Mouse (Mus musculus): ENCODE results near the gene Gm17617.

Gene Gm17617

GRCm38 (mm10) chr13:55133448-55133847 lies at the start of gene Gm17617:
TSS of gene Gm17617 (minus strand) at chr13:55133548.
- DNase-seq (ENCODE audit: low read depth, low spot score), result no peak

DNA sequence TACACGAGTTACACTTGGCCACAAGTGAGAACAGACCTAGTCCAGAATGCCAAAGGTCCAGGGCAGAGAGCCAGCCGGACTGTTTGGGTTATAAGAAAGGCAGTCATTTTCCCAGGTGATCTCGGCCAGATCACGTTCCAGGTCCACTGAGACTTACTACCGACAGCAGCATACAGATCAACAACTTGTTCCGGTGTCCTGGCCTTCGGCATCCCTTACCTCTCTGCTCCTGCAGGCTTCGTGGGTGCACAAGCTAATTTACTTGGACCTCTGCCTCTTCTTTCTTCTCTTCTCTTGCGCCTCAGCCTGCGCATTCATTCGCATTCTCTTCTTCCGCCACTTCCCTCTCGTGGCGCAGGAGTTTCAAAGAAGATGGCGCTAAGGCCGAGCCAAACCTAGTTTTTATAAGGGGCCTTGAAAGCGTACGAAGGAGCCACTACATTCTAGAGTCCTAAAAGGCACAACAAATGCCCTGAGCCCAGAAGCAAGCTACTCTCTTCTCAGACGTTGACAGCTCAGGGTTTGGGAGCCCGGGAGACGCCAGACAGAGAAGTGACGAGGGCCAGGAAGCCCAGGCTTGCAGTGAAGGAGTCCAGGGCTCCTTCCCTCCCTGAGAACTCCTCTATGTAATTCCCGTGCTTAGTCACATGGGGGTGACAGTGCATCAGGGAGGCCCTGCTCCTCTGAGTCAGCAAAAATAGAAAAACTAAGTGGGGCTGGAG lies 49.0 kb upstream of the Gm17617 start:
- DNase-seq (ENCODE audit: low read depth, low spot score), result peak; percentile 59

- DNase-seq (ENCODE audit: low read depth, low spot score), result no peak
Observed at GRCm38 (mm10) chr13:55181786-55182172, 48.4 kb upstream of the Gm17617 start.

DNA sequence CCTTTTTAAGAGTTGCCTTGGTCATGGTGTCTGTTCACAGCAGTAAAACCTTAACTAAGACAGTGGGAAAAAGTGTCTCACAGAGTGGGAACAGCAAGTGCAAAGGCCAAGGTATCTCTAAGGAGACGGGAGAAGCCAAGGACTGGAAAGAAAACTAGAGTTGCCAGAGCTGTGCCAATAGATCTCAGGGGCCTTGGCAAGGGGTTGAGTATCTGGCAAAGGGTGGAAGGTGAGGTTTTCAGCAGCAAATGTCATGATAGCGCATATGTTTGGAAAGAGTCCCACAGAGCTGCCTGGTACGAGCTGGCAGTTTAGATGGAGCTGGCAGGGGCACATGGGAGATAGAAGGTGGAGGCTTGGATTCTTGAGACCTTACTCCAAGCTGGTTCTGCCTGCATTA lies 46.2 kb upstream of the Gm17617 start:
- no peak for DNase-seq (ENCODE audit: low read depth, low spot score)

DNA sequence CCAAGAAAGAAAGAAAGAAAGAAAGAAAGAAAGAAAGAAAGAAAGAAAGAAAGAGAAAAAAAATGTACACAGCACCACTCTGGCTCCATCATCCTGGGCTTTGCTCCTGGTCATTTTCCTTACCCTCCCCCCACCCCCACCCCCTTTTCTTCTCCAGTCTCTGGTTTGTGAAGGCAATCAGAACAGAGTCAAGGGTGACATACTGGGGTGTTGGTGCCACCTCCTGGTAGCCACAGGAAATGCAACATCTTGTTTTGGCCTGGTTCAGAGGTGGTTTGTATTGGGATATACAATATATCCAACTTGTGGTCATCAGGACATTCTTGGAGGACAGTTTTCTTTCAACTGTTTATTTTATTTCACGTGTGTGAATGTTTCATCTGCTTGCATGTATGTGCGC lies 45.2 kb upstream of the Gm17617 start:
- DNase-seq (ENCODE audit: low read depth, low spot score), result peak; percentile 84

DNA sequence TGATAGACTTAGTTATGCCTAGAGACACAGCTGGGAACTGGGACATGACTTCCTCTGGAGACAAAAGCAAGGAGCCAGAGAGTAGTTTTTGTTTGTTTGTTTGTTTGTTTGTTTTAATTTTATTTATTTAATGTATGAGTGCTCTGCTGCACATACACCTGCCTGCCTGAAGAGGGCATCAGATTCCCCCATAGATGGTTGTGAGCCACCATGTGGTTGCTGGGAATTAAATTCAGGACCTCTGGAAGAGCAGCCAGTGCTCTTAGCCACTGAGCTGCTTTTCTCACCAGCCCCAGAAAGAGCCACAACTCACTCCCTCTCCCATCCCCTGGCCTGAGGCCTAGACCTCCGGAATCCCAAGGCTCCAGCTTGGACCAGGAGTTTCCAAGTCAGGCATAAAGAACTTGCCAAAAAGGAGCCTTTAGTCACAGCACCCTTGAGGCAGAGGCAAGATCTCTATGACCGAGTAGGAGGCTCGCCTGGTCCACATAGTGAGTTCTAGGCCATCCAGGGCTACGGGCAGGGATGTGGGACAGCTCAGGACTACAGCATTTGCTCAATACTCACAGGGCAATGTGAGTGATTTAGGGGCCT lies 44.7 kb upstream of the Gm17617 start:
- no peak for DNase-seq (ENCODE audit: low read depth, low spot score)

GRCm38 (mm10) chr13:55176265-55176664 lies 42.9 kb upstream of the Gm17617 start:
- no peak for DNase-seq (ENCODE audit: low read depth, low spot score)

- DNase-seq (ENCODE audit: low read depth, low spot score), result no peak
Observed at GRCm38 (mm10) chr13:55174347-55174746, 41.0 kb upstream of the Gm17617 start.

DNA sequence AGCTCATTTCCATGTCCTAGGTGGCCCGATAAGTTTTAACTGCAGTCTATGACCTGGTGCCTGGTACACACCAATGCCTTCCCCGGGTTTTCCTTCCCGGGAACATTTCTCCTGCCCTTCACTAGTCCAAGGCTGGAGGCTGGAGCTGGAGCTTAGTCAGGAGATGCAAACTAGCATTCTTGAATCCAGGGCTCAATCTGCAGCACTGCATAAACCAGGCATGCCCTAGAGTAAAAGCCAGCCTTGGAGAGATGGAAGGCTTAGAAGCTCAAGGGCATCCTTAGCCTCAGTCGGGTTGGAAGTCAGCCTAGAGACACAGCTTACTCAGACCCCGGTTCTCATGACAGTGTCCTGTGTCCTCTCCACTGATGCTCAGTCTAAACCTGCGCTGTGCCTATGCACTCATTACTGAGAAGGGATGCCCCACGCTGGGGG lies 39.0 kb upstream of the Gm17617 start:
- no peak for DNase-seq (ENCODE audit: low read depth, low spot score)

DNA sequence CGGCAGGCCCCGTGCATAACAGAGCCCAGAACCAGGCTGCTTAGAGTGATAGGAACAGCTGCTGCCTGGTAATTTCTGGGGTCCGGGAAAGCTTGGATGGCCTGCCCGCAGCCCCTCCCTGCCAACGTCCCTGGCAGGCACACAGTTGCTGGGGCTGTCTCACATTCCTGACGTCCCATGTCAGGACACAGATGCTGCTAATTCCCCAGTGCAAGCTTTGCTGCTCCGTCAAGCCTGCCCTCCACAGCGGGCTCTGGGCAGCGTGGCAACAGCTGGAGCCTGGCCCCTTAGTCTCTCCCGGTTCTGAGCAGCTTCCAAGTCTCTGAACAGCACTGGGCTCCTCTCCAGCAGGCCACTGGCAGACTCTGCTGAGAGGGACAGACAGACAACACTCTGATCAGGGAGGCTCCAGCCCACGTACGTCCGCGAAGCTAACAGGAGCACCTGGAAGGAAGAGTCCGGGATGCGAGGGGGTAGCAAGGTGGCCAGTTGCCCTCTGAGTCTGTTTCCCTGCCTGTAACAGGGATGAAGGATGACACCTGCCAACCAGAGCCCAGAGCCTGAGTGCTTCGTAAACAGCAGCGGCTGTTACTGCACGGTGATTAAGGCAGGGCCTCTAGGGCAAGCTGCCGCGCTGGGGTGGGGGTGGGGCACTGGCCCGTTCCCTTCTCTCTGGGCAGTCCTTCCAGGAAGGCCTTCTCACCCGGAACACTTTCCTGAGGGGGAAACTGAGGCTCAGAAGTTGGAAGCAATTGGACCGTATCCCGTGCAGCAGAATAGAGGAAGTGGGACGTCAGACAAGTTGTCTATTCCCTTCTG lies 38.4 kb upstream of the Gm17617 start:
- DNase-seq (ENCODE audit: low read depth, low spot score), result no peak

DNA sequence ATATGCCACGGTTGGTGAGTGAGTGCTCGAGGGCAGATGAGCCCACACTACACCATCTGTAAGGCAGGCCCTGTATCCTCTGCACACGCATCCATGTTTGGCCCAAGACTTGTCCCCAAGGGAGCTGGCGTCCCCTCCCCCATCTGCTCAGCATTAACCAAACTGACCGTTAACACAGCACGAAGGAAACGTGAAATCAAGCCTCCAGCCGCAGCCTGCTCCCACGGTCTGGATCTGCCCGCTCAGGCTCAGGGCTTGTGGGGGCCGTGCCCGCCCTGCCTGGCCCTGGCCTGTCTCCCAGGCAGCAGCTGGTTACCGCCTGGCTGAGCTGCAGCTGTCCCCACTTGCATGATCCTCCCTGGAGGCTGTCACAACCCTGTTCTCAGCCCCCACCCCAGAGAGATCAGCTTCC lies 35.6 kb upstream of the Gm17617 start:
- DNase-seq (ENCODE audit: low read depth, low spot score), result no peak

DNA sequence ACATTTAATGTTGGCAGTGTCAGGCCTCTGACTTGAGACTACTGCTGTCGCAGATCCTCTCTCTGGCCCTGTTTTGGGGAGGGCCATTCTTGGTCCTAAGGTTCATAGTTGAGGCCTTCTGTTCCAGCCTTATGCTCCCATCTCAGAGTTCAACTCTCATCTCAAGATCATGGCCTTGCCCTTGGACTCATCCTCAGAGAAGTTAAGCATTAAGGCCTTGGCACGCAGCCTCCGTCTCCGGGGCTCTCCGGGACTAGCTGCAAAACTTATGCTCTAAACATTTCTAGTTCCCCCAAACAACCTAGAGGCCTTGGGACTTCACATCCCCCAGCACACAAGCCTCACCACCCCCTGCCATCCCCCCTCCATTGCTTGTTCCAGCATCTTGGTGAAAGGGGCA lies 34.9 kb upstream of the Gm17617 start:
- DNase-seq (ENCODE audit: low read depth, low spot score), result no peak

DNA sequence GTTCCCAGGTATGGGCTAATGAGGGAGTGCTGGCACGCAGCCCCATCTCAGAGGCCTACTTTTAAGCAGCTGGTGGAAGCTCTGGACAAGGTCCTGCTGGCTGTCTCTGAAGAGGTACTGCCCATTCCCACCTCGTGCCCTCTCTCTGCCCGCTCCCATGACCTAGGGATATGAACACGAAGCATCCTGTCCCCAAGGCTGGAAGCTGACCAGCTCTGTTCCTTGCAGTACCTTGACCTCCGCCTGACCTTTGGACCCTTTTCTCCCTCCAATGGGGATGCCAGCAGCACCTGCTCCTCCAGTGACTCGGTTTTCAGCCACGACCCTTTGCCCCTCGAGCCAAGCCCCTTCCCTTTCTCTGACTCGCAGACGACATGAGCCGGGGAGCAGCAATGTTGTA lies 34.5 kb upstream of the Gm17617 start:
- DNase-seq (ENCODE audit: low read depth, low spot score), result no peak

DNA sequence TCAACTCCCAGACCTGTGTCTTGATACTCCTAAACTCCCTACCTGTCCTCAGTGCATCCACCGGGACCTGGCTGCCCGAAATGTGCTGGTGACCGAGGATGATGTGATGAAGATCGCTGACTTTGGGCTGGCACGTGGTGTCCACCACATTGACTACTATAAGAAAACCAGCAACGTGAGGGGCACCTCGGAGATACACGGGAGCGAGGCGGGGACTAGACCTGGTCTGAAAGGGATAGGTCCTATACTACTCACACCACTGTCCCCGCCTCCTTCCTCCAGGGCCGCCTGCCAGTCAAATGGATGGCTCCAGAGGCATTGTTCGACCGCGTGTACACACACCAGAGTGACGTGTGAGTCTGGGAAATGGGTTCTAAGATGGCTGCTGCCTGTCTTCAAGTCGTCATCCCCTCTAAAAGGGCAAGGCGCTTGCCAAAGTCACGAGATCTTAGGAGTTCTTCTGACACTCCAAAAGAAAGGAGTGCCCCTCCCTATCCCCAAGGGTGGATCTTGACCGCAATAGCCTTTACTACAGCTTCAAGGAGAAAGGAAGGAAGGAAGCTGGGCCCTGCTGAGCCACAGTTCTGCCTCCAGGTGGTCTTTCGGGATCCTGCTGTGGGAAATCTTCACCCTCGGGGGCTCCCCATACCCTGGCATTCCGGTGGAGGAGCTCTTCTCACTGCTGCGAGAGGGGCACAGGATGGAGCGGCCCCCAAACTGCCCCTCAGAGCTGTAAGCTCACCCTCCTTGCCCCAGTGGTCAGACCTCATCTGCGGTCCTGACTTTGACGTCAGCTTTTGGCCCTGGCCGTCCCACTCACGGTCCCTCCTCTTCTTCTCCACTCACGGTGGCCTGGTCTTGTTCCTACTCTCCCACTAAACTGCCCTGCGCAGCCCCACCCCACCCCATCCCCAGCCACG lies 33.7 kb upstream of the Gm17617 start:
- DNase-seq (ENCODE audit: low read depth, low spot score), result no peak

DNA sequence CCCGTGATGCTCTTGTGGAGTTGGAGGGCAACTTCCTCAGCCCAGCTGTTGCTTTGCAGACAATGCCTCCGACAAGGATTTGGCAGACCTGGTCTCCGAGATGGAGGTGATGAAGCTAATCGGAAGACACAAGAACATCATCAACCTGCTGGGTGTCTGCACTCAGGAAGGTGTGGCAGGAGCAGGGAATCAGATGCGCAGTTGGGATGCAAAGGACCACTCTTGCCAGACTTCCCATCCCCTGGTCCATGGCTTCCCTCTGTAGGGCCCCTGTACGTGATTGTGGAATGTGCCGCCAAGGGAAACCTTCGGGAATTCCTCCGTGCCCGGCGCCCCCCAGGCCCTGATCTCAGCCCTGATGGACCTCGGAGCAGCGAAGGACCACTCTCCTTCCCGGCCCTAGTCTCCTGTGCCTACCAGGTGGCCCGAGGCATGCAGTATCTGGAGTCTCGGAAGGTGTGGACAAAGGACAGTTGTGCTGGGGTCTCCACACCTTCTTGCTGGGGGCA lies 32.5 kb upstream of the Gm17617 start:
- no peak for DNase-seq (ENCODE audit: low read depth, low spot score)

GRCm38 (mm10) chr13:55163553-55163952 lies 30.2 kb upstream of the Gm17617 start:
- no peak for DNase-seq (ENCODE audit: low read depth, low spot score)

- no peak for DNase-seq (ENCODE audit: low read depth, low spot score)
Observed at GRCm38 (mm10) chr13:55162365-55162764, 29.0 kb upstream of the Gm17617 start.

GRCm38 (mm10) chr13:55153951-55154350 lies 20.6 kb upstream of the Gm17617 start:
- no peak for DNase-seq (ENCODE audit: low read depth, low spot score)

DNA sequence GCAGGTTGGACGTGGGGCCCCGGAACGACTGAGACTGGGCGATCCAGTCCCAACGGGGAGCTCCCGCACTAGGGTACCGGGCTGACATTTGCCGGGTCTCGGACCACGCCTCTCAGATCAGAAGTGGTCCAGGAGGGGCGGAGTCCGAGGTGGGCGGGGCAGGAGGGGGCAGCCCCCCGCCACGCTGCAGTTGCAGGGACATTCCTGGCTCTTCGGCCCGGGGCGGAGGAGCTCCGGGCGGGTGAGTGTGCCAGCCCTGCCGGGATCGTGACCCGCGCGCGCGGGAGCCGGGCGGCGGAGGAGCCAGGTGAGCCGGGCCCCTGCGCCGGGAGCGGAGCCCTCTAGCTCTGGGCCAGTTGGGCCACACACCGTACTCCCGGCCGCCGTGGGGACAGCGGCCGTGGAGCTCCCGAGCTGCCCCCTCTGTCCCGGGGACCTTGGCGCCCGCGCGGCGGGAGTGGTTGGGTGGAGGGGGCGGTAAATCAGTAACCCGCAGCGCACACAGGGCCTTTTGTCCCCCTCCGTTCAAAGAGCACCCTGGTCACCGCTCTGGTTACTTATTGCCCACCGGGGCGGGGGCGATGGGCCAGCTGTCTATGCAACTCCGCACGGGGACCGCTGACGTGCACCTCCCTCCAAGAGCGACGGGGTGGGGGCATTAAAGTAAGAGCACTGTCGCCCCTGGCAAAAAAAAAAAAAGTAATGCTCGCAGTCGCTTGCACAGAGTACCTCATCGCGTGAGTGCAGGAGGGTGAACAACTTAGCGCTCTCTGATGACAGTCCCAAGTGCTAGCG lies 19.5 kb upstream of the Gm17617 start, which contains the start of gene Fgfr4:
TSS of gene Fgfr4 (plus strand) at position 20 of the 795 bp plus-strand sequence.
- peak; percentile 16 for DNase-seq (ENCODE audit: low read depth, low spot score)

GRCm38 (mm10) chr13:55140271-55140670 lies 6.9 kb upstream of the Gm17617 start:
- no peak for DNase-seq (ENCODE audit: low read depth, low spot score)

Data from CD4-positive, CD25-positive, alpha-beta regulatory T cell, adult 2 months (primary cell).